Mouse (Mus musculus) heart, postnatal 0 days (tissue): ENCODE measurements around the gene Foxa1. TPM values are rescaled to one million over a fixed set of nuclear protein-coding genes. Genes with fewer than 3 reads are reported as not detected.

Source experiments
- ATAC-seq: fragments of 200-750 bp; cut with Nextera tagmentation; 2 replicates; pipeline ENCODE4 v1.8.0; 2017; ENCODE audit warnings: low read depth, moderate number of reproducible peaks, moderate library complexity; ENCODE audit not compliant: insufficient read depth
- DNase-seq: peaks from one replicate; pipeline ENCODE4 v3.0.0-alpha.2; 2016; ENCODE audit warnings: low spot score
- H3K27ac ChIP-seq: fragments of 300-500 bp; sonication (generic); 2 replicates; pipeline ENCODE4 v1.5.1; 2014; ENCODE audit warnings: low read depth, mild to moderate bottlenecking
- H3K27me3 ChIP-seq: fragments of 300-500 bp; sonication (generic); 2 replicates; pipeline ENCODE4 v1.6.1; 2014; ENCODE audit warnings: low read length, mixed read lengths; ENCODE audit not compliant: control insufficient read depth, insufficient read depth
- H3K36me3 ChIP-seq: fragments of 300-500 bp; sonication (generic); replicated peaks from 2 replicates; pipeline ENCODE4 v1.6.1; 2014; ENCODE audit warnings: low read length, mixed read lengths; ENCODE audit not compliant: control insufficient read depth, insufficient read depth
- H3K4me1 ChIP-seq: fragments of 300-500 bp; sonication (generic); 2 replicates; pipeline ENCODE4 v1.6.1; 2014; ENCODE audit warnings: antibody characterized with exemption; ENCODE audit not compliant: control insufficient read depth, insufficient read depth
- H3K4me2 ChIP-seq: fragments of 300-500 bp; sonication (generic); 2 replicates; pipeline ENCODE4 v1.6.1; 2014; ENCODE audit warnings: low read depth, mild to moderate bottlenecking, low read length, moderate library complexity
- H3K4me3 ChIP-seq: fragments of 300-500 bp; sonication (generic); 2 replicates; pipeline ENCODE4 v1.5.1; 2014; ENCODE audit warnings: low read depth, low read length
- H3K9ac ChIP-seq: fragments of 300-500 bp; sonication (generic); replicated peaks from 2 replicates; pipeline ENCODE4 v1.6.1; 2014; ENCODE audit warnings: low read depth, low read length, mixed read lengths
- H3K9me3 ChIP-seq: fragments of 300-500 bp; sonication (generic); replicated peaks from 2 replicates; pipeline ENCODE4 v1.6.1; 2016; ENCODE audit warnings: low read length; ENCODE audit not compliant: control insufficient read depth
- CTCF ChIP-seq: IDR thresholded peaks from 2 replicates; pipeline ENCODE4 v1.5.1; 2016; ENCODE audit warnings: antibody characterized with exemption, control low read depth, low read depth
- EP300 ChIP-seq: IDR thresholded peaks from 2 replicates; pipeline ENCODE4 v1.6.1; 2016; ENCODE audit warnings: antibody characterized with exemption, low read depth
- WGBS: fragments of 180-500 bp; shearing (Covaris S2); extraction: QIAGEN DNeasy Blood & Tissue Kit; methylation state at CpG from one replicate; pipeline ENCODE4 v1.1.7; 2014; 5-methylcytosine and 5-hydroxymethylcytosine counted together
- polyA plus RNA-seq: library from polyadenylated mRNA; unstranded; fragments of >200 nt; fragmentation: Nextera tagmentation; extraction: Ambion mirVana; gene quantifications from 2 replicates; pipeline ENCODE4 v1.2.1, GENCODE M21; 2015
- total RNA-seq: library from RNA; depleted of rRNA; stranded (reverse); fragments of >200 nt; gene quantifications from 2 replicates; pipeline ENCODE4 v1.2.3, GENCODE M21; 2014; ENCODE audit warnings: low replicate concordance

Foxa1 gene
- total and polyA plus RNA-seq, 2 experiments from 2014 or later: 1.6 TPM; not detected in 1

DNA sequence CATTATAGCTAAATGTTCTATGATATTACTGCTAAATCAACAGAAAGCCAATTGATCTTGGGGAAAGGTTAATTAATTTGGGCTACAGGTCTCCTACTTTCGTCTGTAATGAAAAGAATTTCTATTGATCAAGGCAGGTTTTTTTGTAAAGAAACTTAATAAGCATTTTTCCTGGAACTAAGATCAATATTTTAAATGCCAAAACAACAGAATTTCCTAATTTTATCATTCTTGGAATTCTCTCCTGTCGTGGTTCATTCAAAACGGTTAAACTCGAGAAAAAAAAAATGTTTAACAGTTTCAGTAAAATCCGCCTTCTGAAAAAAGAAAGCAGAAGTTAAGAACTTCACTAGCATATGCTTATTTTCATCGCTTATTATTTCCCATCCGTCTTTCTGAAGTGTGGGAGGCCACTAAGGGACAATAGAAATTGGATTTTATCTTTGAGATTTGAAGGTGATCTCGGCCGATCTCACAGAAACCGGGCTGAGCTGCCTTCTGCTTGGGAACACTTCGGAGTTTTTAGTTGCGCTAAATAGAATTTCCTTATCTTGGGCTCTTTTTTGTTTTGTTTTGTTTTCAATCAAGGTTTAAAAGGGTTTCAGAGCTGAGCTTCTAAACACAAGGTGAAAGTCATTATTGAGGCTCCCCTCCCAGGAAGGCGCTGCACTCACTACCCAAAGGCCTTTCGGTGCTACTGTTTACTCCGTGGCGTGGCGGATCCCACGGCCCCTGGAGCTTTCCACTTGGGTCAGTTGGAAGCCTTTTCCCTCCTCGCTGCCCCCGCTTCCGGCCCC is 8.7 kb downstream of the Foxa1 start:
- Histone ChIP-seq H3K4me1 (no peaks in the 10 kb centered on the region), H3K27ac (no peak overlapping the region), H3K36me3 (no peaks in the 10 kb centered on the region), H3K4me2 (peak overlapping the region; percentile 54), H3K9ac (no peak overlapping the region), H3K9me3 (no peaks in the 10 kb centered on the region), H3K4me3 (peak overlapping the region; percentile 40), H3K27me3 (peaks cover 90% of the 10 kb centered on the region)
- DNase-seq (no peak), ATAC-seq (no peak)
- TF ChIP-seq EP300 (no peak), CTCF (no peak)
- 3% methylated on average over 21 of the region's 21 CpGs for WGBS

DNA sequence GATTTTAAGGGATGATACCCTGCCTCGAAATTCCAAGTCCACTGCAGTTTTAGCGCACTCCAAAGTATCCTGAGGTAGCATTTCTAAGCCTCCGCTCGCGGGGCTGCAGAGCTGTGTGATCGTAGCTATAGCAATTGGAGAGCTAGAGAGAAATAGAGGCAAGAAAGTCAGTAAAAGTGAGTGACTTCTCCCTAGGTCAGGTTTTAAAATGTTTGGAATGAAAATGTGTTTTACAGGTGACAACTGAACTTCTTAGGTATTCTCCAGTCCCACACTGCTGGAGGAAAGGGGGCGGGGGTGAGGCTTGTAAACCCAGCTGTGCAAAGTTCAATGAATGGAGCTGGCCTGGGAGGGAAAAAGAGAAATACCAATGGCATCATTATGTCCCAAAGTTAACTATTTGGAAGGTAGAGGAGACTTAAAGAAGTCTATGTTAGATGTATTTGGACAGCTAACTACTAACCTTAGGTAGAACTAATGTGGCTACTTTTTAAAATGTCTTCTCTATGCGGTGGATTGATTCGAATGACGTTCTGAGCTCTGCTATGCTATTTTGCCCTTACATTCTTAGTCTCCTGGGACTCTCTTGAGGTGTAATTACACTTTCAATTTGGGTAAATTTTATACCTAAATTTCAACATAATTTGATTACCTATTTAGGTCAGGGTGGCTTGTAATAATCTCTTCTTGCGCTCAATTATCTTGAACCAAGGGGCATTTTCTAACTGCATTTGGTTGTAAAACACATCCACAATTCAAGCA is 9.6 kb downstream of the Foxa1 start:
- H3K27me3 ChIP-seq: peaks cover 90% of the 10 kb centered on the region
- no peak overlapping the region for H3K4me3 ChIP-seq
- no peaks in the 10 kb centered on the region for H3K9me3 ChIP-seq
- H3K4me1 ChIP-seq: no peaks in the 10 kb centered on the region
- DNase-seq (no peak), ATAC-seq (no peak)
- no peak overlapping the region for H3K9ac ChIP-seq
- no peak overlapping the region for H3K4me2 ChIP-seq
- TF ChIP-seq EP300: no peak
- no peaks in the 10 kb centered on the region for H3K36me3 ChIP-seq
- 7% methylated on average over 11 of the region's 11 CpGs for WGBS
- no peak overlapping the region for H3K27ac ChIP-seq

DNA sequence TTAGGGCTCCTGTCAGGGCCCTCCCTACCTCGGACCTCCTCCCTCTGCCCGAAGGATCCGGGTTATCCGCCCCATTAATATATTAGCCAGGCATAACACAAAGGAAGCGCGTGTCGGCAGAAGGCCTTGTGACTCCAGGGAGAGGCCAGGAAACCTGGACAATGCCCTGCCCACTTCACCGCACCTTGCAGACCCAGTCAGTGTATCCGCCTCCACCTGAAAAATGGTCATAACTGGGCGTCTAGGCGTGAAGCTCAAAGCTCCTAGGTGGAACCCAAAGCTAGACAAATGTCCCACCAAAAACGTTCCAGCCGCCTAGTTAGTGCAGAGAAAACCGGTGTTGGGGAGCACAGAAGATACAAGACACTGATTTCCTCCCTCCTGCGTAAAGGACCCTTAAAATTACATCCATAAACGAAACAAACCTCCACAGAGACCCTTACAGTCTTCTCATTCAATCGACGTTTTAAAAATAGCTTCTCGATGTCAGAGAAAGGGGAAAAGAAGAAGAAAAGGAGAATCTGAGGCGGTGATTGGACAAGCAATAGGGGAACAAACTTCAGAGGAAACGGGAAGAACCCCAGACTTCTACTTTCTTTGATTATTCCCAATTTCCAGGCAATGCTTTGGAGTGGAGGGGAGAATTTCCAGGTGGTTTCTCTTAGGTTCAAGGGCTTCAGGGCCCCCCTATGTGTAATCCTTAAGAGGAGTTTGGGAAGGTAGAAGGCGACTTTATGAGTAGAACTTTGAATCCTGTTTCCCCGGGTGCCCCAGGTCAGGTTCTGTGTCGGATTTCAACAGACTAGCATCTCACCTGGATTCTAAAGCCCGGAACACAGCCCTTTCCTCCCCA is 10.4 kb downstream of the Foxa1 start:
- Histone ChIP-seq H3K4me3 (no peak overlapping the region), H3K9ac (no peak overlapping the region), H3K4me2 (no peak overlapping the region), H3K9me3 (no peaks in the 10 kb centered on the region), H3K36me3 (no peaks in the 10 kb centered on the region), H3K4me1 (no peaks in the 10 kb centered on the region), H3K27me3 (peaks cover 90% of the 10 kb centered on the region), H3K27ac (no peak overlapping the region)
- no peak for DNase-seq
- no peak for TF ChIP-seq CTCF
- no peak for ATAC-seq
- WGBS: 4% methylated on average over 25 of the region's 25 CpGs

DNA sequence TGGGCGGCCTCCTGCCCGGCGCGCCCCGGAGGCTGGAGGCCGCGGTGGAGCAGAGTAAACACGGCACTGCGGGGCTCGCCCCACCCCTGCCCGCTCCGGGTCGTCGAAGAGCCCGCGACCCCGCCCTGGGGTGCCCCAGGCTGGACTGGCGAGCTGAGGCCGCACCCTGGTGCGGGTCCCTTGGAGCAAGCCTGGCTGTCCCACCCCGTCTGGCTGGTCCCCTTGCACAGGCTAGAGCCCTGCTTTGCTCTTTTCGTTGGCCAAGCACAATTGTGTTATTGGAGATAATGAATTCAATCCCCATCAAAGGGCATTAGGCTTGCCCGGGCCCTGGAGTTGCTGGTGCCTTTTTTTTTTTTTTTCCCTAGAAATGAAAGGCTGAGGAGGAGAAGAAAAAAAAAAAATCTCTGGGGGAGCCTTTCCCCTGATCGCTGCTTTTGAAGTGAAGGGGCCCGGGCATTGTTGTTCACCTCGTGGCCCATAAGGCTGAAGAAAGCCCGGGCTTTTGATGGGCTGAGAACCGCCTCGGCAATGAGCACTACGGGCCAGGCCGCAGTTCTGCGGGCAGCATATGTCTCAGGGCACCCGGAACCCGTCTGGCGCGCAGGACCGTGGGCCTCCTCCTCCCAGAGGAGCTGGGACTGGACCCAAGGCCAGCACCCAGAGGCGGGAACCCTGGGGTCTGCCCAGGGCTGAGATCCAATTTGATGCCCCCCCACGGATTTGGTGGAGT is 11.7 kb downstream of the Foxa1 start:
- Histone ChIP-seq H3K27ac (no peak overlapping the region), H3K9ac (no peak overlapping the region), H3K4me1 (no peaks in the 10 kb centered on the region)

DNA sequence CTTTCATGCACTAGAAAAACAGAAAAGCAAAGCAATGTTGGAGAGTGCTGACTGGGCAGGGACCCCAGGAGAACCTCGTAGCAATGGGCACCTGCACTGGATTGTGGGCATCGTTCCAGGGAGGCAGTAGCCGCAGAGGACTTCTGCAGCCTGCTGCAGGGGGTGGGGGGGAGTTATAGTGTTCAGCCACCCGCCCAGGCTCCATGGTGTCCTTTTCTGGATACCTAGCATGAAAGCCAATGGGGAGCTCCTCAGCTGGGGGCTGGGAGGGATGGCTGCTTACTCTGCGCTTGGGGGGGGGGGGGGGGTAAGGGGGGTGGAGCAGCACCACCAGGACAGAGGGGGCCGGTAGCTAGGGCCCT is 12.2 kb downstream of the Foxa1 start:
- Histone ChIP-seq H3K27ac (no peak overlapping the region), H3K4me3 (no peak overlapping the region), H3K27me3 (peaks cover 86% of the 10 kb centered on the region), H3K4me1 (no peaks in the 10 kb centered on the region), H3K4me2 (no peak overlapping the region), H3K9ac (no peak overlapping the region), H3K9me3 (no peaks in the 10 kb centered on the region), H3K36me3 (no peaks in the 10 kb centered on the region)
- 0% methylated on average over 6 of the region's 6 CpGs for WGBS
- DNase-seq: no peak
- ATAC-seq: no peak
- TF ChIP-seq EP300 (no peak), CTCF (no peak)

More for the DNA sequence above, 11.7 kb downstream of the Foxa1 start:
- DNase-seq: no peak
- 2% methylated on average over 38 of the region's 39 CpGs for WGBS
- 0 out of 2 replicates have a peak, but pooled peaks have one; percentile 16 for ATAC-seq
- H3K9me3 ChIP-seq: no peaks in the 10 kb centered on the region
- H3K4me3 ChIP-seq: no peak overlapping the region
- no peak for TF ChIP-seq CTCF
- TF ChIP-seq EP300: no peak
- H3K4me2 ChIP-seq: no peak overlapping the region
- H3K27me3 ChIP-seq: peaks cover 87% of the 10 kb centered on the region
- no peaks in the 10 kb centered on the region for H3K36me3 ChIP-seq
